Mouse (Mus musculus) heart, postnatal 0 days (tissue): ENCODE measurements around the gene Emc10. TPM values are rescaled to one million over a fixed set of nuclear protein-coding genes. Genes with fewer than 3 reads are reported as not detected.

Experiments used
- ATAC-seq: fragments of 200-750 bp; cut with Nextera tagmentation; 2 replicates; pipeline ENCODE4 v1.8.0; 2017; ENCODE audit warnings: low read depth, moderate number of reproducible peaks, moderate library complexity; ENCODE audit not compliant: insufficient read depth
- DNase-seq: peaks from one replicate; pipeline ENCODE4 v3.0.0-alpha.2; 2016; ENCODE audit warnings: low spot score
- H3K27ac ChIP-seq: fragments of 300-500 bp; sonication (generic); 2 replicates; pipeline ENCODE4 v1.5.1; 2014; ENCODE audit warnings: low read depth, mild to moderate bottlenecking
- H3K27me3 ChIP-seq: fragments of 300-500 bp; sonication (generic); 2 replicates; pipeline ENCODE4 v1.6.1; 2014; ENCODE audit warnings: low read length, mixed read lengths; ENCODE audit not compliant: control insufficient read depth, insufficient read depth
- H3K36me3 ChIP-seq: fragments of 300-500 bp; sonication (generic); replicated peaks from 2 replicates; pipeline ENCODE4 v1.6.1; 2014; ENCODE audit warnings: low read length, mixed read lengths; ENCODE audit not compliant: control insufficient read depth, insufficient read depth
- H3K4me1 ChIP-seq: fragments of 300-500 bp; sonication (generic); 2 replicates; pipeline ENCODE4 v1.6.1; 2014; ENCODE audit warnings: antibody characterized with exemption; ENCODE audit not compliant: control insufficient read depth, insufficient read depth
- H3K4me2 ChIP-seq: fragments of 300-500 bp; sonication (generic); 2 replicates; pipeline ENCODE4 v1.6.1; 2014; ENCODE audit warnings: low read depth, mild to moderate bottlenecking, low read length, moderate library complexity
- H3K4me3 ChIP-seq: fragments of 300-500 bp; sonication (generic); 2 replicates; pipeline ENCODE4 v1.5.1; 2014; ENCODE audit warnings: low read depth, low read length
- H3K9ac ChIP-seq: fragments of 300-500 bp; sonication (generic); replicated peaks from 2 replicates; pipeline ENCODE4 v1.6.1; 2014; ENCODE audit warnings: low read depth, low read length, mixed read lengths
- H3K9me3 ChIP-seq: fragments of 300-500 bp; sonication (generic); replicated peaks from 2 replicates; pipeline ENCODE4 v1.6.1; 2016; ENCODE audit warnings: low read length; ENCODE audit not compliant: control insufficient read depth
- CTCF ChIP-seq: IDR thresholded peaks from 2 replicates; pipeline ENCODE4 v1.5.1; 2016; ENCODE audit warnings: antibody characterized with exemption, control low read depth, low read depth
- EP300 ChIP-seq: IDR thresholded peaks from 2 replicates; pipeline ENCODE4 v1.6.1; 2016; ENCODE audit warnings: antibody characterized with exemption, low read depth
- WGBS: fragments of 180-500 bp; shearing (Covaris S2); extraction: QIAGEN DNeasy Blood & Tissue Kit; methylation state at CpG from one replicate; pipeline ENCODE4 v1.1.7; 2014; 5-methylcytosine and 5-hydroxymethylcytosine counted together
- polyA plus RNA-seq: library from polyadenylated mRNA; unstranded; fragments of >200 nt; fragmentation: Nextera tagmentation; extraction: Ambion mirVana; gene quantifications from 2 replicates; pipeline ENCODE4 v1.2.1, GENCODE M21; 2015
- total RNA-seq: library from RNA; depleted of rRNA; stranded (reverse); fragments of >200 nt; gene quantifications from 2 replicates; pipeline ENCODE4 v1.2.3, GENCODE M21; 2014; ENCODE audit warnings: low replicate concordance

Emc10 gene
- total and polyA plus RNA-seq, 2 experiments from 2014 or later: 67.0 to 212 TPM

- Histone ChIP-seq H3K4me1 (peaks cover 18% of the 10 kb centered on the region), H3K27me3 (no peaks in the 10 kb centered on the region), H3K36me3 (peaks cover 14% of the 10 kb centered on the region; the same call in 1 of the 2 replicates), H3K27ac (no peak overlapping the region), H3K4me3 (no peak overlapping the region), H3K9me3 (no peaks in the 10 kb centered on the region), H3K4me2 (no peak overlapping the region), H3K9ac (no peak overlapping the region)
- ATAC-seq (no peak), DNase-seq (no peak)
- WGBS: 67% methylated on average over 5 of the region's 5 CpGs
- no peak for TF ChIP-seq EP300
- no peak for TF ChIP-seq CTCF
These were observed 33.2 kb upstream of the Emc10 start for GRCm38 (mm10) chr7:44529518-44529917.

GRCm38 (mm10) chr7:44527483-44528398 lies 31.4 kb upstream of the Emc10 start:
- Histone ChIP-seq H3K9ac (peak overlapping the region; percentile 43), H3K4me2 (peak overlapping the region; percentile 63), H3K4me3 (peak overlapping the region; percentile 38), H3K27ac (no peak overlapping the region; the same call in 1 of the 2 replicates), H3K36me3 (peaks cover under 1% of the 10 kb centered on the region; the same call in 1 of the 2 replicates), H3K4me1 (peaks cover 22% of the 10 kb centered on the region), H3K9me3 (no peaks in the 10 kb centered on the region), H3K27me3 (no peaks in the 10 kb centered on the region; the same call in 1 of the 2 replicates)
- peak; percentile 63 for DNase-seq
- peak; percentile 31 for ATAC-seq
- TF ChIP-seq EP300 (no peak), CTCF (peak; percentile 72)
- WGBS: 7% methylated on average over 40 of the region's 40 CpGs

GRCm38 (mm10) chr7:44526414-44527154 lies 30.3 kb upstream of the Emc10 start:
- H3K27ac ChIP-seq: no peak overlapping the region
- no peak for DNase-seq
- H3K9ac ChIP-seq: no peak overlapping the region
- no peak overlapping the region for H3K4me2 ChIP-seq
- peaks cover 11% of the 10 kb centered on the region for H3K27me3 ChIP-seq
- no peaks in the 10 kb centered on the region for H3K36me3 ChIP-seq
- peaks cover 22% of the 10 kb centered on the region for H3K4me1 ChIP-seq
- no peak for TF ChIP-seq CTCF
- TF ChIP-seq EP300: no peak
- WGBS: 90% methylated on average over 14 of the region's 14 CpGs
- no peak for ATAC-seq
- no peak overlapping the region for H3K4me3 ChIP-seq
- no peaks in the 10 kb centered on the region for H3K9me3 ChIP-seq

GRCm38 (mm10) chr7:44525126-44525832 lies 28.9 kb upstream of the Emc10 start:
- peak overlapping the region; percentile 25 for H3K4me3 ChIP-seq
- DNase-seq (peak; percentile 82), ATAC-seq (peak; percentile 73)
- H3K9me3 ChIP-seq: no peaks in the 10 kb centered on the region
- no peak for TF ChIP-seq CTCF
- H3K36me3 ChIP-seq: no peaks in the 10 kb centered on the region
- H3K9ac ChIP-seq: peak overlapping the region; percentile 18
- H3K27me3 ChIP-seq: peaks cover 19% of the 10 kb centered on the region
- whole genome bisulfite sequencing: 9% methylated on average over 21 of the region's 22 CpGs
- peaks cover 22% of the 10 kb centered on the region for H3K4me1 ChIP-seq
- H3K27ac ChIP-seq: peak overlapping the region; percentile 74
- peak overlapping the region; percentile 48 for H3K4me2 ChIP-seq

- peaks cover 22% of the 10 kb centered on the region for H3K4me1 ChIP-seq
- DNase-seq: peak; percentile 46
- H3K4me3 ChIP-seq: peak within 1 kb of the TSS; percentile 25
- H3K36me3 ChIP-seq: no peaks in the 10 kb centered on the region
- WGBS: 29% methylated on average over 12 of the region's 12 CpGs
- ATAC-seq: peak; percentile 54
- H3K27me3 ChIP-seq: peaks cover 19% of the 10 kb centered on the region
- TF ChIP-seq CTCF (no peak), EP300 (no peak)
- peak within 1 kb of the TSS; percentile 18 for H3K9ac ChIP-seq
- H3K27ac ChIP-seq: peak within 1 kb of the TSS; percentile 74
- H3K4me2 ChIP-seq: peak within 1 kb of the TSS; percentile 48
- H3K9me3 ChIP-seq: no peaks in the 10 kb centered on the region
These were observed 28.2 kb upstream of the Emc10 start, which contains the start of gene Mybpc2 for GRCm38 (mm10) chr7:44524502-44524901. Gene Mybpc2, minus strand, starts transcription at chr7:44524656.
